Mouse (Mus musculus) liver, embryonic 14.5 days (tissue): ENCODE data around the gene Atrip.

Source experiments
- CTCF ChIP-seq: IDR thresholded peaks from 2 replicates; pipeline ENCODE4 v1.5.1; 2016; ENCODE audit warnings: antibody characterized with exemption, low read depth, control low read depth
- EP300 ChIP-seq: IDR thresholded peaks from 2 replicates; pipeline ENCODE4 v1.6.1; 2016; ENCODE audit warnings: antibody characterized with exemption, low read depth

- no peak for TF ChIP-seq CTCF
- TF ChIP-seq EP300, result no peak
These were observed 20.6 kb downstream of the Atrip start for GRCm38 (mm10) chr9:109053366-109053765.
